ENCODE assay signal across 7 mouse cellular contexts in the genomic region with DNA sequence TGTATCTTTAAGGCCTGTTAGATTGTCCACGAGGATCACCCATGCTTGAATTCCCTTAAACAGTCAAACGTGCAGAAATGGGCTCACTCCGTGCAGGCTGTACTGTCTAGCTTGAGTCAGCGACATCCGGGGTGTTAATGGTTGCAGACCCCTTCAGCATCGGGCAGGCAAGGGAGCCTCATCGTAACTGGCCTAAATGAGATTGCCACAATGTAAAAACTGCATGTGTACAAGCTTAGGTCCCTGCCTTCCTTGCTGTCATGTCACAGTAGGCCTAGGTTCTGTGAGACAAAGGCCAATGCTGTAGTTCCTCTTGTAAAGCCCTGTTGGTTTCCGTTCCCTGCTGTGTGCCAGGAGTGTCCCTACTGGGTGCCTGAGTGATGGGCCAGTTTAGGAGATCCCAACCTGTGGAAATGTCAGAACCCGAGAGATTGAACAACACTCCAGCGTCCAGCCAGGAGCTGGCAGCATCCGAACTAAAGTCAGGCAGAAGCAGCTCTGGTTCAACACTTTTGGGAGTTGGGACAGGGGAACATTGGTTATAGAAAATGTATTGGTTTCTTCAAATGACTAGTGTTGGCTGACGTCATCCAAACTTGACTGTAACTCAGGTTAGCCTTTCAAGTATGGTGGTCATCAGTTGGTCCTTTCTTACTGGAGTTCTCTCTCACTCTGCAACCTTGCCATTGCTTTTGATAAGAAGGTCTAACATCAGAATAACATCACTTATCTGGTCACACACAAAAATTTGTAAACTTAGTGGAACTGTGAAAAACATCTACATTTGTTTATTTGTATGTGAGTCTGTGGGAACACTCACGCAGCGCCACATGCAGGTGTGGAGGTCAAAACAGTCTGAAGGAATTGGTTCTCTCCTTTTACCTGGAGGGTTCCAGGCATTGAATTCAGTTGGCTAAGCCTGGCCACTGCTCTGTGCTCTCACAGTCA. TPM values are rescaled to one million over a fixed set of nuclear protein-coding genes. Genes with fewer than 3 reads are reported as not detected.
DNase-seq lines count a peak whose midpoint lies in the region; ATAC-seq and TF ChIP-seq lines count a peak whose summit lies in the region.

No protein-coding gene starts in this region.

- H3K9ac ChIP-seq in heart, embryonic 16.5 days (ENCODE audit: low read length): peak overlapping the region; percentile 97
- peak overlapping the region; percentile 97 for H3K9ac ChIP-seq in liver, embryonic 11.5 days (ENCODE audit: low read depth, low read length)

- no peak for TF ChIP-seq POLR2A in thymus, adult 2 months (IDR thresholded peaks at IDR 0.05; ENCODE audit: control insufficient read depth, extremely low read depth, insufficient read depth, low read length, poor library complexity)

- ATAC-seq in heart, embryonic 16.5 days (replicated peaks; ENCODE audit: extremely low read depth, insufficient read depth, low FRiP score): 0 out of 2 replicates have a peak, but pooled peaks have one; percentile 1
- ATAC-seq in liver, embryonic 11.5 days (replicated peaks; ENCODE audit: low FRiP score): no peak

- H3K4me2 ChIP-seq in heart, embryonic 16.5 days (ENCODE audit: low read depth, low read length): peak overlapping the region; percentile 85
- peak overlapping the region; percentile 96 for H3K4me2 ChIP-seq in liver, embryonic 11.5 days

- H3K27ac ChIP-seq in thymus, adult 2 months (ENCODE audit: control insufficient read depth, insufficient read depth, low read length): peak overlapping the region; percentile 84
- peak overlapping the region; percentile 100 for H3K27ac ChIP-seq in heart, embryonic 16.5 days (ENCODE audit: low read length)
- H3K27ac ChIP-seq in liver, embryonic 11.5 days (ENCODE audit: low read depth, low read length): peak overlapping the region; percentile 98

- TF ChIP-seq CTCF in thymus, adult 2 months (IDR thresholded peaks at IDR 0.05; ENCODE audit: borderline replicate concordance, control insufficient read depth, extremely low read depth, insufficient read depth, low read length, poor library complexity): no peak

- H3K36me3 ChIP-seq in thymus, adult 2 months (ENCODE audit: control insufficient read depth, insufficient read depth, low read length): no peaks in the 10 kb centered on the region
- no peaks in the 10 kb centered on the region; the same call in 1 of the 2 replicates for H3K36me3 ChIP-seq in heart, embryonic 16.5 days (ENCODE audit: control insufficient read depth, insufficient read depth)
- 0 out of 2 replicates have a peak, but pooled peaks cover 2% of the 10 kb centered on the region for H3K36me3 ChIP-seq in liver, embryonic 11.5 days (ENCODE audit: control insufficient read depth, insufficient read depth, low read length)

- DNase-seq in thymus, adult 2 months: no peak
- DNase-seq in thymus, postnatal 25 days: no peak
- DNase-seq in embryo, embryonic 10 days (ENCODE audit: low spot score): peak; percentile 25
- no peak for DNase-seq in liver, embryonic 11.5 days (ENCODE audit: low spot score)
- DNase-seq in monocyte, adult 2 months (ENCODE audit: low read depth in 1 of 2, low spot score in 2 of 2): peak; percentile 38 to 53
- DNase-seq in frontal cortex, adult 2 months (ENCODE audit: extremely low spot score in 1 of 2, low spot score in 1 of 2): no peak

- no peaks in the 10 kb centered on the region for H3K9me3 ChIP-seq in heart, embryonic 16.5 days (replicated peaks; ENCODE audit: control insufficient read depth, low read length)
- H3K9me3 ChIP-seq in liver, embryonic 11.5 days (ENCODE audit: control insufficient read depth, low read length): no peaks in the 10 kb centered on the region

- no peaks in the 10 kb centered on the region for H3K27me3 ChIP-seq in thymus, adult 2 months (ENCODE audit: control insufficient read depth, insufficient read depth, low read length)
- no peaks in the 10 kb centered on the region for H3K27me3 ChIP-seq in heart, embryonic 16.5 days (ENCODE audit: control insufficient read depth, insufficient read depth, low read length)
- H3K27me3 ChIP-seq in liver, embryonic 11.5 days (replicated peaks; ENCODE audit: control insufficient read depth, insufficient read depth, low read length): no peaks in the 10 kb centered on the region

- H3K4me1 ChIP-seq in thymus, adult 2 months (replicated peaks; ENCODE audit: control insufficient read depth, insufficient read depth, low read length): peaks cover 6% of the 10 kb centered on the region
- H3K4me1 ChIP-seq in heart, embryonic 16.5 days (ENCODE audit: control insufficient read depth, insufficient read depth, low read length): peaks cover 15% of the 10 kb centered on the region
- H3K4me1 ChIP-seq in liver, embryonic 11.5 days (replicated peaks; ENCODE audit: control insufficient read depth, insufficient read depth, low read length): peaks cover 6% of the 10 kb centered on the region; the same call in 1 of the 2 replicates

- WGBS in thymus, adult 2 months: 26% methylated on average over 14 of the region's 14 CpGs
- WGBS in heart, embryonic 16.5 days: 24% methylated on average over 14 of the region's 14 CpGs
- WGBS in liver, embryonic 11.5 days: 27% methylated on average over 14 of the region's 14 CpGs

- peak overlapping the region; percentile 54 for H3K4me3 ChIP-seq in thymus, adult 2 months (ENCODE audit: control insufficient read depth, insufficient read depth, low read length)
- peak overlapping the region; percentile 83 for H3K4me3 ChIP-seq in heart, embryonic 16.5 days (ENCODE audit: low read length)
- peak overlapping the region; percentile 69 for H3K4me3 ChIP-seq in liver, embryonic 11.5 days (ENCODE audit: low read depth, low read length)

RNA-seq across cellular contexts. Expression of gene Unk, which starts 1.1 kb away (rescaled TPM):
- polyA plus RNA-seq in thymus, adult 2 months (2012; rRNA removed): 121 and 123 TPM in 2 replicates
- polyA plus RNA-seq in heart, embryonic 16.5 days (2015; fragmentation: Nextera tagmentation; extraction: Ambion mirVana): 22.7 and 23.2 TPM in 2 replicates
- 28.9 and 34.1 TPM in 2 replicates for polyA plus RNA-seq in liver, embryonic 11.5 days (2014; fragmentation: Nextera tagmentation; extraction: Ambion mirVana)
- polyA plus RNA-seq in frontal cortex, adult 2 months (2012; rRNA removed): 35.4 and 38.1 TPM in 2 replicates

RNA-seq across cellular contexts. Expression of gene H3f3b, which starts 3.4 kb away (rescaled TPM):
- 484 and 567 TPM in 2 replicates for polyA plus RNA-seq in thymus, adult 2 months (2012; rRNA removed)
- polyA plus RNA-seq in heart, embryonic 16.5 days (2015; fragmentation: Nextera tagmentation; extraction: Ambion mirVana): 661 and 709 TPM in 2 replicates
- polyA plus RNA-seq in liver, embryonic 11.5 days (2014; fragmentation: Nextera tagmentation; extraction: Ambion mirVana): 1,141 and 1,182 TPM in 2 replicates
- polyA plus RNA-seq in frontal cortex, adult 2 months (2012; rRNA removed): 347 and 369 TPM in 2 replicates

RNA-seq across cellular contexts. Expression of gene Galk1, which starts 18.7 kb away (rescaled TPM):
- polyA plus RNA-seq in thymus, adult 2 months (2012; rRNA removed): 110 and 133 TPM in 2 replicates
- 142 and 153 TPM in 2 replicates for polyA plus RNA-seq in heart, embryonic 16.5 days (2015; fragmentation: Nextera tagmentation; extraction: Ambion mirVana)
- 299 and 304 TPM in 2 replicates for polyA plus RNA-seq in liver, embryonic 11.5 days (2014; fragmentation: Nextera tagmentation; extraction: Ambion mirVana)
- 17.6 and 19.3 TPM in 2 replicates for polyA plus RNA-seq in frontal cortex, adult 2 months (2012; rRNA removed)

RNA-seq across cellular contexts. Expression of gene Unc13d, which starts 46.6 kb away (rescaled TPM):
- 95.3 and 98.6 TPM in 2 replicates for polyA plus RNA-seq in thymus, adult 2 months (2012; rRNA removed)
- polyA plus RNA-seq in heart, embryonic 16.5 days (2015; fragmentation: Nextera tagmentation; extraction: Ambion mirVana): 3.2 and 5.9 TPM in 2 replicates
- polyA plus RNA-seq in liver, embryonic 11.5 days (2014; fragmentation: Nextera tagmentation; extraction: Ambion mirVana): 44.8 and 45.3 TPM in 2 replicates
- polyA plus RNA-seq in frontal cortex, adult 2 months (2012; rRNA removed): 0.84 and 0.90 TPM in 2 replicates

RNA-seq across cellular contexts. Expression of gene Wbp2, which starts 55.6 kb away (rescaled TPM):
- 288 and 314 TPM in 2 replicates for polyA plus RNA-seq in thymus, adult 2 months (2012; rRNA removed)
- polyA plus RNA-seq in heart, embryonic 16.5 days (2015; fragmentation: Nextera tagmentation; extraction: Ambion mirVana): 143 and 153 TPM in 2 replicates
- 98.8 and 105 TPM in 2 replicates for polyA plus RNA-seq in liver, embryonic 11.5 days (2014; fragmentation: Nextera tagmentation; extraction: Ambion mirVana)
- polyA plus RNA-seq in frontal cortex, adult 2 months (2012; rRNA removed): 391 and 407 TPM in 2 replicates

Comparison
In these comparisons a context has a peak if more than half of its experiments do, and no peak if none do; other contexts are left out.
1. DNase-seq: peak in embryo, embryonic 10 days (single experiment) and monocyte, adult 2 months (2 of 2); none in thymus, adult 2 months (single experiment), thymus, postnatal 25 days (single experiment), liver, embryonic 11.5 days (single experiment) and frontal cortex, adult 2 months (0 of 2).
2. Peak in every context shown above with its lines, with median percentiles within 50 percentile points of each other: H3K27ac ChIP-seq and H3K4me3 ChIP-seq.